Mouse (Mus musculus) MEL (cell line): ENCODE measurements at regions not wholly inside any gene's neighbourhood (a gene's known extent, or its start where the extent isn't known, plus 50 kb on each side); places are given as distances from the start of the nearest gene placed in this dataset.

ENCODE experiments used
- DNase-seq: peaks from one replicate; pipeline ENCODE4 v3.0.0; 2011; ENCODE audit warnings: low read depth, low spot score
- H3K27ac ChIP-seq: 2 replicates; pipeline ENCODE4 v1.5.1; 2012; ENCODE audit warnings: low read depth, mild to moderate bottlenecking, control low read depth, low read length, moderate library complexity; ENCODE audit not compliant: control insufficient read depth
- H3K27me3 ChIP-seq, 2 experiments: fragments of 150-350 bp in 1 of 2; sonication (generic) in 1 of 2; 2 replicates each; pipeline ENCODE4 v1.6.1; 2012; ENCODE audit warnings: low read length in 2 of 2, mild to moderate bottlenecking in 2 of 2, improper control_type of control experiment in 1 of 2, moderate library complexity in 1 of 2; ENCODE audit not compliant: insufficient read depth in 2 of 2, control insufficient read depth in 1 of 2
- H3K36me3 ChIP-seq, 2 experiments: 2 replicates each; pipeline ENCODE4 v1.6.1; 2012 to 2014; ENCODE audit warnings: low read length in 2 of 2, improper control_type of control experiment in 1 of 2, inconsistent platforms in 1 of 2, mild to moderate bottlenecking in 1 of 2; ENCODE audit not compliant: insufficient read depth in 2 of 2, control insufficient read depth in 1 of 2
- H3K4me1 ChIP-seq, 2 experiments: fragments of 150-350 bp in 1 of 2; sonication (generic) in 1 of 2; 2 replicates each; pipeline ENCODE4 v1.6.1; 2012; ENCODE audit warnings: low read length in 2 of 2, improper control_type of control experiment in 1 of 2, mild to moderate bottlenecking in 1 of 2; ENCODE audit not compliant: insufficient read depth in 2 of 2, control insufficient read depth in 1 of 2
- H3K4me3 ChIP-seq, 2 experiments: fragments of 150-350 bp in 1 of 2; sonication (generic) in 1 of 2; 2 replicates each; pipeline ENCODE4 v1.5.1; 2012; ENCODE audit warnings: low read depth in 2 of 2, low read length in 2 of 2, mild to moderate bottlenecking in 2 of 2, moderate library complexity in 2 of 2, control low read depth in 1 of 2, improper control_type of control experiment in 1 of 2; ENCODE audit not compliant: control insufficient read depth in 1 of 2, insufficient read depth in 1 of 2
- H3K79me2 ChIP-seq: 2 replicates; pipeline ENCODE4 v1.6.1; 2012; ENCODE audit warnings: mild to moderate bottlenecking, low read length, moderate library complexity; ENCODE audit not compliant: control insufficient read depth, poor library complexity, insufficient read depth
- H3K9ac ChIP-seq: 2 replicates; pipeline ENCODE4 v1.6.1; 2012; ENCODE audit warnings: low read depth, mild to moderate bottlenecking, control low read depth, low read length, moderate library complexity; ENCODE audit not compliant: control insufficient read depth, poor library complexity, severe bottlenecking
- H3K9me3 ChIP-seq: fragments of 150-350 bp; sonication (generic); replicated peaks from 2 replicates; pipeline ENCODE4 v1.6.1; 2012; ENCODE audit warnings: mild to moderate bottlenecking, low read length, improper control_type of control experiment, moderate library complexity; ENCODE audit not compliant: insufficient read depth
- BHLHE40 ChIP-seq: IDR thresholded peaks from 2 replicates; pipeline ENCODE4 v1.6.1; 2012; ENCODE audit warnings: low read depth, mild to moderate bottlenecking, inconsistent platforms, low read length, improper control_type of control experiment, borderline replicate concordance
- CHD2 ChIP-seq: IDR thresholded peaks from 2 replicates; pipeline ENCODE4 v1.6.1; 2011; ENCODE audit warnings: low read length, improper control_type of control experiment
- CTCF ChIP-seq, 3 experiments: IDR thresholded peaks in 2 of 3; conservative IDR thresholded peaks in 1 of 3; 2 replicates each; pipeline ENCODE4 v1.5.1; 2011 to 2012; ENCODE audit warnings: low read length in 3 of 3, low read depth in 2 of 3, mild to moderate bottlenecking in 2 of 3, improper control_type of control experiment in 1 of 3, inconsistent platforms in 1 of 3, mixed read lengths in 1 of 3, moderate library complexity in 1 of 3; ENCODE audit not compliant: control insufficient read depth in 1 of 3, insufficient read depth in 1 of 3, poor library complexity in 1 of 3, severe bottlenecking in 1 of 3
- E2F4 ChIP-seq: IDR thresholded peaks from 2 replicates; pipeline ENCODE4 v1.6.1; 2011; ENCODE audit warnings: low read depth, low read length, improper control_type of control experiment, borderline replicate concordance
- ELF1 ChIP-seq: IDR thresholded peaks from 2 replicates; pipeline ENCODE4 v1.6.1; 2014; ENCODE audit warnings: low read depth, mild to moderate bottlenecking, inconsistent platforms, low read length, improper control_type of control experiment, moderate library complexity
- EP300 ChIP-seq, 2 experiments: IDR thresholded peaks; 2 replicates each; pipeline ENCODE4 v1.6.1; 2011; ENCODE audit warnings: improper control_type of control experiment in 2 of 2, low read length in 2 of 2, low read depth in 1 of 2, mild to moderate bottlenecking in 1 of 2
- GABPA ChIP-seq: IDR thresholded peaks from 2 replicates; pipeline ENCODE4 v1.6.1; 2012; ENCODE audit warnings: low read depth, mild to moderate bottlenecking, inconsistent platforms, low read length, improper control_type of control experiment, moderate library complexity
- GATA1 ChIP-seq: IDR thresholded peaks from 2 replicates; pipeline ENCODE4 v1.6.1; 2011; ENCODE audit warnings: low read depth, low read length, improper control_type of control experiment
- HCFC1 ChIP-seq: IDR thresholded peaks from 2 replicates; pipeline ENCODE4 v1.6.1; 2012; ENCODE audit warnings: low read depth, mild to moderate bottlenecking, inconsistent platforms, low read length, improper control_type of control experiment, moderate library complexity
- JUND ChIP-seq: IDR thresholded peaks from 2 replicates; pipeline ENCODE4 v1.6.1; 2011; ENCODE audit warnings: low read depth, mild to moderate bottlenecking, improper control_type of control experiment, low read length
- MAFK ChIP-seq: IDR thresholded peaks from 2 replicates; pipeline ENCODE4 v1.6.1; 2011; ENCODE audit warnings: low read depth, mild to moderate bottlenecking, low read length, improper control_type of control experiment, borderline replicate concordance
- MAX ChIP-seq: IDR thresholded peaks from 2 replicates; pipeline ENCODE4 v1.6.1; 2011; ENCODE audit warnings: low read length, improper control_type of control experiment
- MAZ ChIP-seq: IDR thresholded peaks from 2 replicates; pipeline ENCODE4 v1.6.1; 2012; ENCODE audit warnings: low read depth, mild to moderate bottlenecking, inconsistent platforms, low read length, improper control_type of control experiment
- MEF2A ChIP-seq: IDR thresholded peaks from 2 replicates; pipeline ENCODE4 v1.6.1; 2014; ENCODE audit warnings: low read depth, mild to moderate bottlenecking, inconsistent platforms, low read length, improper control_type of control experiment; ENCODE audit not compliant: poor library complexity, insufficient replicate concordance, severe bottlenecking; ENCODE audit errors: extremely low read depth
- NRF1 ChIP-seq: IDR thresholded peaks from 2 replicates; pipeline ENCODE4 v1.6.1; 2014; ENCODE audit warnings: low read depth, mild to moderate bottlenecking, inconsistent platforms, low read length, improper control_type of control experiment, moderate library complexity; ENCODE audit not compliant: poor library complexity, insufficient read depth, severe bottlenecking
- RAD21 ChIP-seq: IDR thresholded peaks from 2 replicates; pipeline ENCODE4 v1.6.1; 2011; ENCODE audit warnings: mild to moderate bottlenecking, low read depth, low read length, improper control_type of control experiment
- RCOR1 ChIP-seq: IDR thresholded peaks from 2 replicates; pipeline ENCODE4 v1.6.1; 2012; ENCODE audit warnings: low read depth, mild to moderate bottlenecking, inconsistent platforms, low read length, improper control_type of control experiment
- USF1 ChIP-seq: IDR thresholded peaks from 2 replicates; pipeline ENCODE4 v1.6.1; 2014; ENCODE audit warnings: low read depth, mild to moderate bottlenecking, inconsistent platforms, low read length, improper control_type of control experiment, moderate library complexity
- USF2 ChIP-seq, 2 experiments: IDR thresholded peaks; 2 replicates each; pipeline ENCODE4 v1.6.1; 2011 to 2012; ENCODE audit warnings: improper control_type of control experiment in 2 of 2, low read length in 2 of 2, borderline replicate concordance in 1 of 2, inconsistent platforms in 1 of 2, low read depth in 1 of 2, mild to moderate bottlenecking in 1 of 2; ENCODE audit not compliant: insufficient read depth in 1 of 2
- ZC3H11A ChIP-seq: IDR thresholded peaks from 2 replicates; pipeline ENCODE4 v1.6.1; 2012; ENCODE audit warnings: low read depth, mild to moderate bottlenecking, inconsistent platforms, low read length, improper control_type of control experiment
- ZKSCAN1 ChIP-seq: IDR thresholded peaks from 2 replicates; pipeline ENCODE4 v1.6.1; 2012; ENCODE audit warnings: low read depth, mild to moderate bottlenecking, inconsistent platforms, low read length, improper control_type of control experiment, moderate library complexity
- ZNF384 ChIP-seq: IDR thresholded peaks from 2 replicates; pipeline ENCODE4 v1.6.1; 2012; ENCODE audit warnings: low read depth, mild to moderate bottlenecking, inconsistent platforms, low read length, improper control_type of control experiment

DNA sequence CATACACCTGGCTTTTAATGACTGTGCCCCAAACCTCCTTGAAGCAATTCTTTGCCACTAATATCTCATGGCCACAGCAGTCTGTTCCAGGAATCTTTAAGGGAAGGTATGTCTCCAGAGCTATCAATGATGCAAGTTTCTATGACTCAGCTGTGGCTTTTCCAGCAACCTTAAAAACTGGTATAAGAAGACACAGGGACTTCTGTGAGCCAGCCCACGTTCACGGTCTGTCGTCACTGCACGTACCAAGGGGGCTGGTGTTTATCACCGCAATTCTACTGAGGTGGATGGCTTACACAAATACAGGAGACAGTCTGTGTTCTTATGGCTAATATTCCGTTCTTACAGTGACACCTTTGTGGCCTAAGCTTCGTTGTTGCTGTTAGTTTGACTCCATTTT lies 234.9 kb downstream of the Etnk1 start:
- Histone ChIP-seq H3K27me3 (no peaks in the 10 kb centered on the region), H3K27ac (no peak overlapping the region), H3K9ac (no peak overlapping the region), H3K36me3 (no peaks in the 10 kb centered on the region), H3K79me2 (no peaks in the 10 kb centered on the region), H3K9me3 (no peaks in the 10 kb centered on the region), H3K4me1 (no peaks in the 10 kb centered on the region), H3K4me3 (no peak overlapping the region)
- TF ChIP-seq CHD2 (no peak), RCOR1 (no peak), ZC3H11A (no peak), HCFC1 (no peak), ELF1 (no peak), USF2 (IDR thresholded peaks at IDR 0.05; ENCODE audit: borderline replicate concordance in 1 of 2, insufficient read depth in 1 of 2, low read depth in 1 of 2, low read length in 2 of 2) (no peak), CTCF (IDR thresholded peaks at IDR 0.05 in 2 of 3, conservative IDR thresholded peaks at IDR 0.05 in 1 of 3; ENCODE audit: control insufficient read depth in 1 of 3, insufficient read depth in 1 of 3, low read depth in 2 of 3, low read length in 3 of 3, poor library complexity in 1 of 3, severe bottlenecking in 1 of 3) (no peak)
- no peak for DNase-seq

- no peak overlapping the region for H3K27ac ChIP-seq
- no peak overlapping the region for H3K9ac ChIP-seq
- H3K36me3 ChIP-seq = no peaks in the 10 kb centered on the region
- no peaks in the 10 kb centered on the region for H3K79me2 ChIP-seq
- H3K27me3 ChIP-seq = no peaks in the 10 kb centered on the region
- no peak for DNase-seq
- H3K4me3 ChIP-seq = no peak overlapping the region
- TF ChIP-seq MAFK (no peak), RAD21 (no peak), GABPA (no peak), USF1 (no peak), HCFC1 (no peak), ZNF384 (no peak), MEF2A (no peak)
- H3K4me1 ChIP-seq = no peaks in the 10 kb centered on the region
- H3K9me3 ChIP-seq = no peaks in the 10 kb centered on the region
Measured at GRCm38 (mm10) chr6:143402766-143403165, 235.7 kb downstream of the Etnk1 start.

GRCm38 (mm10) chr6:143404521-143404920 lies 237.5 kb downstream of the Etnk1 start:
- Histone ChIP-seq H3K9ac (no peak overlapping the region), H3K4me3 (no peak overlapping the region), H3K79me2 (no peaks in the 10 kb centered on the region), H3K4me1 (no peaks in the 10 kb centered on the region), H3K27me3 (no peaks in the 10 kb centered on the region), H3K27ac (no peak overlapping the region), H3K9me3 (no peaks in the 10 kb centered on the region), H3K36me3 (no peaks in the 10 kb centered on the region)
- no peak for TF ChIP-seq GATA1
- no peak for TF ChIP-seq MAFK
- no peak for TF ChIP-seq RCOR1
- no peak for TF ChIP-seq JUND
- TF ChIP-seq CHD2 = no peak
- no peak for TF ChIP-seq EP300 (IDR thresholded peaks at IDR 0.05; ENCODE audit: low read depth in 1 of 2, low read length in 2 of 2)
- TF ChIP-seq MAZ = no peak
- TF ChIP-seq E2F4 = no peak
- TF ChIP-seq NRF1 = no peak
- no peak for TF ChIP-seq MEF2A
- no peak for TF ChIP-seq MAX
- TF ChIP-seq ZKSCAN1 = no peak
- TF ChIP-seq BHLHE40 = no peak
- no peak for TF ChIP-seq ZNF384
- DNase-seq = no peak
